Mouse (Mus musculus): ENCODE data around the gene Fam107b. TPM values are rescaled to one million over a fixed set of nuclear protein-coding genes. Genes with fewer than 3 reads are reported as not detected.

Gene Fam107b
- polyA plus RNA-seq, 1 experiment from 2014 or later = 25.1 TPM

DNA sequence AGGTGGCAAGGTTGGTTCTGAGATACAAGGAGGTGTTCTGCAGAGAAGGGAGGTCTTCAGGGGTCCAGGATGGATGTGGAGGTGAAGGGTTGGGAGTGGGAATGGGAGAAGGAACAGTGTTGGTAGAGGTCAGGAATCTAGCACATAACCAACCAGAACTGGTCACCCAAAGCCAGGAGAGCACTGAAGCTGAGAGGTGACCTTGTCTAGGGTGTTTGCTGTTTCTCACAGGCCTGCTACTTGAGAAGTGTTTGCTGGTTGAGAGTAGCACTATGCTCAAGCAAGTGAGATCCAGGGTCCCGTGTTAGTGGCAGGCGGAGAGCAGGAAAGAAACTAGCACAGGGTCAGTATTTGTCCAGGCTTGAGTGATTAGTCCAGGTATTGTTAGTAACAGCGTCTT is 159.3 kb downstream of the Fam107b start:
- no peak overlapping the region for H3K4me2 ChIP-seq
- 45% methylated on average over 3 of the region's 3 CpGs for WGBS
- no peaks in the 10 kb centered on the region for H3K27me3 ChIP-seq (replicated peaks)
- ATAC-seq (ENCODE audit: extremely low read depth, insufficient number of reproducible peaks, low FRiP score, low TSS enrichment) = no peak
- H3K4me1 ChIP-seq = peaks cover 68% of the 10 kb centered on the region
- no peaks in the 10 kb centered on the region for H3K36me3 ChIP-seq
- H3K9ac ChIP-seq = no peak overlapping the region
- H3K4me3 ChIP-seq = no peak overlapping the region
- H3K27ac ChIP-seq (replicated peaks) = peak overlapping the region; percentile 53; the same call in 1 of the 2 replicates
- H3K9me3 ChIP-seq = no peaks in the 10 kb centered on the region

DNA sequence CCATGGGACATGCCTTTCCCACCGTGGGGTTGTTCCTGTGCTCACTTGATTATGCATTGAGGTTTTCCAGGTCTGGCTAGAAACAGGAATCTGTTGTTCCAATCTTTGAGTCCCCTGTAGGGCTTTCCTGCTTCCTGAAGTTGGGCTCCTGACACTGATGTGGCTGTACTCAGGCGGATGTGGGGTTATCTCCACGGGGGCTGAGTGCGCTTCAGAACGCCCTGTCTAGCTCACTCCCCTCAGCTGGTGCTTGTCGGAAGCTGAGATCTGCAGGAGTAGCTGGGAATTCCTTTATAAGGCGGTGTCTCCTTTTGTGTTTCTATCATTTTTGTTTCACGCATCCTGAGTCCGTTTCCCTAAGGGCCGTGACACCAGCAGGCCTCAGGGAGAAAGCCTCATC is 160.5 kb downstream of the Fam107b start:
- peak overlapping the region; percentile 24 for H3K4me2 ChIP-seq
- H3K9ac ChIP-seq = no peak overlapping the region
- peak overlapping the region; percentile 53; the same call in 1 of the 2 replicates for H3K27ac ChIP-seq (replicated peaks)
- WGBS = 40% methylated on average over 10 of the region's 10 CpGs
- peaks cover 61% of the 10 kb centered on the region for H3K4me1 ChIP-seq
- peak; percentile 28; the same call in 1 of the 2 replicates for ATAC-seq (ENCODE audit: extremely low read depth, insufficient number of reproducible peaks, low FRiP score, low TSS enrichment)
- no peaks in the 10 kb centered on the region for H3K36me3 ChIP-seq
- no peak overlapping the region for H3K4me3 ChIP-seq
- no peaks in the 10 kb centered on the region for H3K27me3 ChIP-seq (replicated peaks)
- no peaks in the 10 kb centered on the region for H3K9me3 ChIP-seq

- WGBS = 71% methylated on average over 14 of the region's 14 CpGs
- no peaks in the 10 kb centered on the region for H3K9me3 ChIP-seq
- H3K36me3 ChIP-seq = no peaks in the 10 kb centered on the region
- no peak for ATAC-seq (ENCODE audit: extremely low read depth, insufficient number of reproducible peaks, low FRiP score, low TSS enrichment)
- peak overlapping the region; percentile 53; the same call in 1 of the 2 replicates for H3K27ac ChIP-seq (replicated peaks)
- H3K4me1 ChIP-seq = peaks cover 62% of the 10 kb centered on the region
- no peaks in the 10 kb centered on the region for H3K27me3 ChIP-seq (replicated peaks)
- peak overlapping the region; percentile 24 for H3K4me2 ChIP-seq
- H3K9ac ChIP-seq = no peak overlapping the region
- no peak overlapping the region for H3K4me3 ChIP-seq
Observed at GRCm38 (mm10) chr2:3731316-3732015, 161.2 kb downstream of the Fam107b start.

GRCm38 (mm10) chr2:3737917-3738694 is 167.8 kb downstream of the Fam107b start:
- Histone ChIP-seq H3K27me3 (replicated peaks) (no peaks in the 10 kb centered on the region), H3K9ac (no peak overlapping the region), H3K36me3 (peaks cover 2% of the 10 kb centered on the region; the same call in 1 of the 2 replicates), H3K4me2 (no peak overlapping the region), H3K4me3 (no peak overlapping the region), H3K27ac (replicated peaks) (no peak overlapping the region), H3K4me1 (peaks cover 49% of the 10 kb centered on the region), H3K9me3 (no peaks in the 10 kb centered on the region)
- WGBS = 72% methylated on average over 6 of the region's 6 CpGs
- no peak for ATAC-seq (ENCODE audit: extremely low read depth, insufficient number of reproducible peaks, low FRiP score, low TSS enrichment)

DNA sequence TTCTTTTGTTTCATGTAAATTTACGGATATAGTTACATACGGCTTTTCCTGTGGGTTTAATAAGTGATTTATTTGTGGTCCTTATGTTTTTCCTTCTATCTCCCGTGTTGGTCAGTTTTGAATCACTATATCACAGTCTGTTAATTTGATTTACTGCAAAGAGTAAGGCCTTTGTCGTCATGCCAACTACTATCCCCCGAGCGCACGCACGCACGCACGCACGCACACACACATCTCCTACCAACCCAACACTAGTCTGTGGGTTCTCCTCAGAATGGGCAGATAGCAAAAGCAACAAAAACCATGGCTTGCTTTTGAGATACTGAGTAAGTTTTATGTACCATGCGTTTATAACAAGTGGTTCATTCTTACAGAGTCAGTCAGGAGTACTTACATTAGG is 168.4 kb downstream of the Fam107b start:
- Histone ChIP-seq H3K9me3 (no peaks in the 10 kb centered on the region), H3K4me1 (peaks cover 53% of the 10 kb centered on the region), H3K9ac (no peak overlapping the region), H3K4me3 (no peak overlapping the region), H3K4me2 (no peak overlapping the region), H3K36me3 (peaks cover 3% of the 10 kb centered on the region; the same call in 1 of the 2 replicates), H3K27me3 (replicated peaks) (no peaks in the 10 kb centered on the region), H3K27ac (replicated peaks) (no peak overlapping the region)
- 75% methylated on average over 12 of the region's 12 CpGs for WGBS
- no peak for ATAC-seq (ENCODE audit: extremely low read depth, insufficient number of reproducible peaks, low FRiP score, low TSS enrichment)

- Histone ChIP-seq H3K36me3 (peaks cover 3% of the 10 kb centered on the region; the same call in 1 of the 2 replicates), H3K9me3 (no peaks in the 10 kb centered on the region), H3K4me2 (no peak overlapping the region), H3K4me3 (no peak overlapping the region), H3K4me1 (peaks cover 60% of the 10 kb centered on the region), H3K27ac (replicated peaks) (no peak overlapping the region), H3K27me3 (replicated peaks) (no peaks in the 10 kb centered on the region), H3K9ac (no peak overlapping the region)
- no peak for ATAC-seq (ENCODE audit: extremely low read depth, insufficient number of reproducible peaks, low FRiP score, low TSS enrichment)
- 80% methylated on average over 7 of the region's 7 CpGs for WGBS
Observed at GRCm38 (mm10) chr2:3739351-3739961, 169.2 kb downstream of the Fam107b start.

DNA sequence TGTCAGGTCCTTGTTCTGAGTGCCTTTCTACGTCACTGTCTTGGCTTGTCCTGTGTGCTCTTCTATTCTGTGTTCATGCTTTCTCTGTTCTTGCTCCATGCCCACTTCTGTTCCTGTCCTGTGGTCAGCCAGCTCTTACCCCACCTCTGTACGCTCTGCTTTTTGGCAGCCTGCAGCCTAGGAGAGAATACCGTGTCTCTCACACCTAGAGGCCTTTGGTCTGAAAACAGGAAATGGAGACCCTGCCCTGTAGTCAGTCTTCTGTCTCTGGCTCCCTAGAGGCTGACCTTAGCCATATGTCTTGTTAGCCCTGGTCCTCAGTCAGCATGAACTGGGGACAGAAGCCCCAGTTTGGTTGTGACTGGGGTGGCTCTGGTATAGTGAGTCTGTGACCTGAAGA is 170.0 kb downstream of the Fam107b start:
- Histone ChIP-seq H3K9me3 (no peaks in the 10 kb centered on the region), H3K4me1 (peaks cover 68% of the 10 kb centered on the region), H3K36me3 (peaks cover 3% of the 10 kb centered on the region; the same call in 1 of the 2 replicates), H3K27ac (replicated peaks) (no peak overlapping the region), H3K27me3 (replicated peaks) (no peaks in the 10 kb centered on the region), H3K4me2 (no peak overlapping the region), H3K4me3 (no peak overlapping the region), H3K9ac (no peak overlapping the region)
- 68% methylated on average over 3 of the region's 3 CpGs for whole genome bisulfite sequencing
- ATAC-seq (ENCODE audit: extremely low read depth, insufficient number of reproducible peaks, low FRiP score, low TSS enrichment) = no peak

DNA sequence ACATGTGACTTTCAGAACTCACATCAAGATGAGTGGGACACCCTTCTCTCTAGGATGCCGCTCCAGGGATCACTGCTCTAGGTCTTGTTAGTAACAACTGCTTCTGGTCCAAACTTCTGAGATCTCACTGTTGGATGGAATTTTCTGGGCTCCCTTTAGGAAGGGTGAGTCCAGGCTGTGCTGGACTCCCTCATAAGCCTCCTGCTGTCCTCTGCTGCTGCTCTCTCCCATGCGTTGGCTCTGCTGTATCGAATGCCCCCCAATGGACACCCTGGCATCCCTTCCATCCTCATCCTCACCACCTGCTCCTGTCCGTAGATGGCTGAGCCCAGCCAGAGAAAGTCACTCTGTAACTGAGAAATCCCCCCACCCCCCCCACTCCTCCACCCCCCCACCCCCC is 170.4 kb downstream of the Fam107b start:
- Histone ChIP-seq H3K4me2 (no peak overlapping the region), H3K27me3 (replicated peaks) (no peaks in the 10 kb centered on the region), H3K27ac (replicated peaks) (no peak overlapping the region), H3K9ac (no peak overlapping the region), H3K4me3 (no peak overlapping the region), H3K4me1 (peaks cover 71% of the 10 kb centered on the region), H3K36me3 (peaks cover 3% of the 10 kb centered on the region; the same call in 1 of the 2 replicates), H3K9me3 (no peaks in the 10 kb centered on the region)
- no peak for ATAC-seq (ENCODE audit: extremely low read depth, insufficient number of reproducible peaks, low FRiP score, low TSS enrichment)
- WGBS = 86% methylated on average over 4 of the region's 4 CpGs

- ATAC-seq (ENCODE audit: extremely low read depth, insufficient number of reproducible peaks, low FRiP score, low TSS enrichment) = no peak
- Histone ChIP-seq H3K27me3 (replicated peaks) (no peaks in the 10 kb centered on the region), H3K4me1 (peaks cover 70% of the 10 kb centered on the region), H3K9me3 (no peaks in the 10 kb centered on the region), H3K4me3 (no peak overlapping the region), H3K27ac (replicated peaks) (no peak overlapping the region), H3K4me2 (no peak overlapping the region), H3K9ac (no peak overlapping the region), H3K36me3 (peaks cover 3% of the 10 kb centered on the region; the same call in 1 of the 2 replicates)
- 74% methylated on average over 6 of the region's 6 CpGs for WGBS
Observed at GRCm38 (mm10) chr2:3742519-3742918, 172.2 kb downstream of the Fam107b start.

DNA sequence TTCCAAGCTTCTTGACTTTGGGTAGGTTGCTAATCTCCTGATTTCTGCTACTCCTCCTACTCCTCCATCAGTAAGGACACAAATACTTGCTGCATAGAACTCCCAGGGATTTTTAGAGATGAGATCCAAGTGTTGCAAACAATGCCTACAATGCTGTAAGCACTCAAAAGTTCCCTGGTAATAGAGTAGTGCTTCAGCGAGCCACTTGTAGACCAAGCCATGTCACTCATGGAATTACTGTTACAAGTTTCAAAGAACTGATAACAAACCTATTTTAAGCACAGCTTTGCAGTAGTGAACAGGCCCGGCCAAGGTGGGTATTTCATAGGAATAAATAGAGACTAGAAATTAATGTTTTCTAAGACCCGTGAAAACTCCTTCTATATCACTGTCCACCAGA is 174.8 kb downstream of the Fam107b start:
- Histone ChIP-seq H3K27me3 (replicated peaks) (no peaks in the 10 kb centered on the region), H3K36me3 (peaks cover 3% of the 10 kb centered on the region; the same call in 1 of the 2 replicates), H3K9ac (0 out of 2 replicates have a peak overlapping the region, but pooled peaks have one; percentile 24), H3K9me3 (no peaks in the 10 kb centered on the region), H3K4me3 (no peak overlapping the region), H3K4me1 (peaks cover 74% of the 10 kb centered on the region), H3K4me2 (0 out of 2 replicates have a peak overlapping the region, but pooled peaks have one; percentile 18), H3K27ac (replicated peaks) (peak overlapping the region; percentile 48)
- no peak for ATAC-seq (ENCODE audit: extremely low read depth, insufficient number of reproducible peaks, low FRiP score, low TSS enrichment)
- 26% methylated on average over 3 of the region's 3 CpGs for WGBS

All from heart, embryonic 13.5 days (tissue).